Mouse (Mus musculus): Measurements from ENCODE around the gene Hyal5. TPM values are rescaled to one million over a fixed set of nuclear protein-coding genes. Genes with fewer than 3 reads are reported as not detected.

Gene Hyal5
- not detected for polyA plus RNA-seq (2017; shearing (Covaris generic))

DNA sequence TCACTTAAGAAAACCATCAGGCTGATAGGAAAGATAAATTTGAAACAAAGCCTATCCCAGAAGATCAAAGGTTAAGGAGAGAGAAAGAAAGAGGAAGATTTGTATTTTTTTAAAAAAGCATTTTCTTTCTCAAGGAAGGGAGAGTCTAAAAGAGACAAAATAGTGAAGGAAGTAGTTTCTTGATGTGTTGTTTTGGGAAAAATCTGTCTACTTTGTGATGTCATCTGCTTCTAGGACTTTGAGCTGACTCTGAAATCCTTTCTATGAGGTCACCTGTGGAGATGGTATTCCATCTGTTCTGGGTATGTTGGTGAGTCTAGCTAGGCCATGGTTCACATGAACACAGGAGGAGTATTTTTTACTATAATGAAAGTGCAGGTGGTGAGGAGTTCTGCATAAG lies at the start of gene Hyal5:
Gene Hyal5 (plus strand): TSS at position 301 of the 400 bp plus-strand sequence.
- no peak for ATAC-seq

DNA sequence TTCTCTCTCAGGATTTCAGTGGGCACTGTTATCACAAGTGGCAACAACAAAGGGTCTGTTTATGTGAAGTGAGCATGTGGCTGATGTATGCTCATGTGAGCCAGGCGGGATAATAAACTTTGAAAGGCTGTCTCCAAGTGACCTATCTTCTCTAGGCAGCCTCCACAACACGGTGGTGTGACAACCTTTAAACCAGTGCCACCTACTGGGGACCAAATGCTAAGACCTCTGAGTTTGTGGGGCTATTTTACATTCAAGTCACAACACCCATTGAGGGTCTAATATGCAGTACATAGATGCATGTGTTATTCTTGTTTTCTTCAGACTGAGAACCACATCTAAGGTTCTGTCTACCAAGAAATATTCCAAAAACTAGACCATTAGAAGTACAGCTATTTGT lies 35.7 kb upstream of the Hyal5 start:
- ATAC-seq = no peak

DNA sequence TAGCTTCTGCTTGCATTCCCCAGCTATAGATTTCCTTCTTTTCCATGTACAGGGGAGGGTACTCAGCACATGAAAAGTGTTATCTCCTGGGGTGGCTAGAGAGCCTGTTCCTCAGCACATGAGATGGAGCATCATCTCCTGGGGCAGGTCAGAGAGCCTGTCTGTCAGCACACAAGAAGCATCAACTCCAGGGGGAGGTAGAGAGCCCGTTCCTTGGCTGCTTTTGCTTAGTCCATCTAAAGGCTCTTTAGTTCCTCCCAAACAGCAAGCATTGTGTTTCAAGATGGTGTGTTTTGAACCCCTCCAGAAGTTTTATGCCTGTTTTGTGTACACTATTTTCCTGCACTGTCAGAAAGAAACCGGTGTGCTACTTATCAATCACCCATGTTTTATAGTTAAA lies 2.5 kb downstream of the Hyal5 start:
- ATAC-seq = no peak

DNA sequence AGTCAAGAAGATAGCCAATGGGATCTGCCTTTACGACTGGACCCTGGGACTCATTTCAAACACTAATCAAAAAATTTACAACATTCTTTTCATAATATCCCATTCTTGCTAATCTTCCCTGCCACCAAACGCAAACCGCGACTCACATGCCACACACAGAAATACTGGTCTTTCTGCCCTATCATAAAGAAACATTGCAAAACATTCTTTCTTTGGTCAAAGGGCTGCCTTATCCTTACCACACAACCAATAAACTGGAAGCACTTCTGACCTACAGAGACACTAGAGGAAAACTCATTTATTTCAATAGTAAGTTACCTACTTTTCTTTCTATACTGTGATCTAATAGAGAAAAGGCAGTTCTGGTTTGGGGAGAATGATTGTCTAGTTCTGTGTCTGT lies 5.9 kb downstream of the Hyal5 start:
- no peak for ATAC-seq

DNA sequence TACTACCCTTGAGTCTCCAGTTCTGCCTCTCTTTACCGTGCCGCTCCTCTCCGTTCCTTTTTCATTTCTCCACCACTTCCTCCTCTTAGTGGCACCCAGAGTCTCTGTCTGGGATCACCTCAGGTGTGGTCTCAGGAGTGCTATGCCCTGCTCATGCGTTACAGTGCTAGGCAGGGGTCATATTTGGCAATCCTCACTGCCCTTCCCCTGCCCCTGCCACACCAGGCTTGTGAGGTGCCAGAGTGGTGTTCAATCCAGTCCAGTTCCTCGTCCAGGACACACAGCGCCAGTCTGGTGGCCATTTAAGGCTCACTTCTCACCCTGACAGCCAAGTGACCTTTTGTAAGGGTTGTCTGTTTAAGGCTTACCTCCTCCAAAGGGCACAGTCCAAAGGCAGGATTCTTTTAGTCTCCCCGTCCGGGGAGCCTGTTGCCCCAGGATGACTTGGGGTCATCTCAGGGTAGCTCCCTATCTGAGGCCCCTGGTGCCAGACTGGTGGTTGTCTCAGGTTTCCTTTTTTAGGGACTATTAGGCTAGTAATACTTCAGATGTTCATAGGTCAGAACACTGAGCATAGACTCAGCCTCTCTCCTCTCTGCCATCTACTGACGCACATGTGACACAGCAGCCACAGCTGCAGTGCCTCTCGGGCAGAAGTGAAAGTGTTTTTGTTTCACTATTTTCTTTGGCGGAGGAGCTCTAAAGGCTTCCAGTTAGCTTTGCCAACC lies 36.5 kb downstream of the Hyal5 start:
- peak; percentile 61 for ATAC-seq

DNA sequence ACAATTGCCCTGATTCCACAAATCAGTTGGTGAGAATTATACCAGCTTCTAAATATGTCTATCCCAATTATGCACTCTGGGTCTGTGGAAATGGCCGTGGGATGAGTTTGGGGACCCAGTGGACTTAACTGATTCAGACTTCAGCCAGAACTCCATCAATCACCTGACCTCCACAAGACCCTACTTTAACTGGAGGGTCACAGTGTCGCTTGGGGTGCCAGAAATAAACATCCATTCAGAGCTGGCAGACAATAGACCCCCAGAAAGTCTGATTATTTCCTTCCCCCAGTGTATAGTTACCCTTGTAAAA lies 37.0 kb downstream of the Hyal5 start:
- peak; percentile 28 for ATAC-seq

DNA sequence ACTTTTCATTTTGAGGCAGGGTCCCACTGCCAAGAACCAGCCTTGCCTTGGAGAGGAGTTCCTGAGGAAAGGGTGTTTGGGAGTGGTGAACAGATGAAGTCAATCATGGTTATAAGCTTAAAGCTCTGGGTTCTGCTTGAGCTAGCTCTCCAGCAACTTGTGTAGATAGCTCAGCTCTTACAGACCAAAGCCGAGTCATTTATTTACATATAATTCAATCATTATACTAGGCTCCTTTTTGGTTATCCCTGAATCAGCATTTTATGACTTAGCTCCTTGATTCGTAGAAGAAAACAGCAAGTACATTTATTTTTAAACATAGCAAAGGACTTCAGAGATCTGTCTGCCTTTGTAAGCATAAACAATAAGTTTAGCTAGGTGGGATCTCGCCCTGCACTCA lies 47.3 kb downstream of the Hyal5 start:
- ATAC-seq = no peak

DNA sequence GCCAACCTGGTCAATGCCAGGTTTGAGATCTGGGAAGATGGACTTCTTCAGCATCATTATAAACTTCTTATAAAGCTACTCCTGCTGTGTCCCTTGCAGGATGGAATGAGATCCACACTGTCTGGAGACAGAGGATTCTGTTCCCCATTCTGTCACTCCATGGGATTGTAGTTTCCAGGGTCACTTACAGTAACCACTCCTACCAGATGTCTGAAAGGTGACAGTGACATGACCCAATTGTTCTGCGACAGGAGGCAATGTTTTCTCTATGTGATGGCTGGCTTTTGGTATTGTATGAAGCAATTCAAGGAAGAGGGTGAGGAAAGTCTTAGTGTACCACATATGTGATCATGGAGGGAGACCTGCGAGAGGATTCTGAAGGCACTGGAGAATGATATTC lies 50.0 kb downstream of the Hyal5 start:
- ATAC-seq = no peak

DNA sequence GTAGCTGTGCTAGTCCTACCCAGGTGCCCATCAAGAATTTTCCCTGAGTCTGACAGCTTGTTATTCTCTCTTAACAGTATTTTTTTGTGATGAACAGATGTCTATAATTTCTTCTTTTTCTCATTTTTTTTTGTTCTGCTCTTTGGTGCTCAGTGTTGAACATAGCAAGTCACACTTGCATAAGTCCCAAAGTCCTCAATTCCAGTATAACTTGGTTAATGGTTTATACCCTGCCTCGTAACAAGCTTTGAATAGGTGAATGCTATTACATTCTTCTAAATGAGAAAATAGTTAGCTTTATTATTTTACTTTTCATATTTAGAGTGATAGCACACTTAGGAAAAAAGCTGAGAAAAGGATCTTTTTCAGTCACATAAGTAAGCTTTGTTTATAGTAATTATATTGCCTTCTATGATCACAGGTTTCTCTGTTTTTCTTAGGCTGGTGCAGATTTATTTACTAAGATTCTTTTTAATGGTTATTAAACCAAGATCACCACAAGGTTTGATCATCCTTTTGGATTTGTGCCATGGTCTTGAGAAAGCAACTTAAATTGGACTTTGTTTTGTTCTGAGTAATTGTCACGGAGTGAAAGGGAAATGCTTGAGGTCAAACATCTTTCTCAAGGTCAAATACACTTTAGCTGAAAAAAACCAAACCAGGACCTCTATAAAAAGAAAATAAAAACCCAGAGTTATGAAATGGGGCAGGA lies 52.4 kb downstream of the Hyal5 start:
- no peak for ATAC-seq

DNA sequence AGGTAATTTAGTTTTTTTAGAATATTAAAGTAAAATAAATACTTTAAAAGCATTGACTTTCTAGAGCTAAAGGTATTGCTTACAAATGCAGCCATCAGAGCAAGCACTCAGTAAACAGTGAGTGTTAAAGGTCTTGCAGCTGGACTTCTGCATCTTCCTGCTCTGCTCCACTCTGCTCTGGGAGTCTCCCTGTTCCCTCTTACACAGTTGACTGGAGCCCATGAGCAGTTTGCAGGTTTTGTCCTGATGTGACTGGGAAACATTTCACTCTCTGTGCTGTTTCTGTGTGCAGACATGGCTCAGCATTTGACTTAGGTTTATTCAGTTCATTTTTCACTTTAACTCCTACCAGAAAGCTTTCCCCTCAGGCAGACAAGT lies 52.9 kb downstream of the Hyal5 start:
- ATAC-seq = no peak

DNA sequence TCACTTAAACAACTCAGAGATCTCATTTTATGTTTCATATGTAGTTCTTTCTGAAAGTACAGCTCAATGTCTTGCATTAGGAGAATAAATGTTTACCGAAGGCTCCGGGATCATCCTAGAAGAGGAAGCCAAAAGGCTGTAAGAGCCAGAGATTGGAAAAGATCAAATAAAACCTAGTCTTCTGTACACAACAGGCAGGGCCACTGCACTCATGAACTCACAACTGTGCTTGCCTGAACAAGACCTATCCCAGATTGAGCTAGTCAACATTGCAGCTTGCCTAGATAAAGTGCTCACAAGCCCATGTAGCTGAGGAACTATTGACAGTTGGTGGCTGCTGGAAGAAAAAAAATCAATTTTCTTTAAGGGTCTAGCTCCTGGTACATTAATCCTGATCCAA lies 55.8 kb downstream of the Hyal5 start:
- ATAC-seq = no peak

DNA sequence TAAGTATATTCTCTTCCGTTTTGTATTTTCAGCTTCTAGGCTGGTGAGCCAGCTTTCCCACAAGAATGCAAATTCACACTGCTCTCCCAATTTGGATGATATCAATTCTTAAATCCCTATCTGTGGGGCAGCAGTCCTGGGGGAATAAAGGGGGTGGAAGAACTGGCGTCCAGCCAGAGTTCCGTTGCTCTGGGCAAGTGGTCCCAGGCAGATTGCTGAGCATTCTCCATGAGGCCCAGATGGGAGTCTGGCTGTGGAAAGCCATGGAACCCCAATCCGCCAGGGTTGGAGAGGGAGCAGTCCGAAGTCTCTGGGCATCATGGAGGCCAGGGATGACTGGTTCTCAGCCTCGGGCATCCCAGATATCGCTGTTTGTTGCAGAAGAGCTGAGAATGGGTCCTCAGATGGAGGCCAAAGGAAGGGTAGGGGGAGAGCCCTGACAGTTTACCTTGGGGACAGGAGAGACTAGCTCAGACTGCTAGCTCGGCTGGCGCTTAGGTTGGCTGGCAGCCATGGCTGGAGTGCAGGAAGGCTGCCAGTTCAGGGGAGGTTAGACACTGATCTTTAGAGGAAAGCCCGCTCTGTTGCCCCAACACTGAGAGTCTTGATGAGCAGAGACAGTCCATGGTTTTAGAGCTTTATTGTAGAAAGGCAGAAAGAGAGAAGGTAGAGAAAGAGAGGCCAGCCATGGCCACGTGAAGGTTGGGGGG lies 67.4 kb downstream of the Hyal5 start:
- no peak for ATAC-seq

Other genes starting within 250 kb of the Hyal5 start
- 10 to 100 TPM; 10.1 to 17.0 (median 14.7) TPM for gene Wasl, start 193.0 kb upstream of the Hyal5 start, polyA plus RNA-seq (2017; shearing (Covaris generic))
- gene Hyal6, start 124.8 kb upstream of the Hyal5 start, polyA plus RNA-seq (2017; shearing (Covaris generic)) = not detected
- not detected for gene Hyal4, start 109.7 kb upstream of the Hyal5 start, polyA plus RNA-seq (2017; shearing (Covaris generic))
- gene Spam1, start 66.8 kb upstream of the Hyal5 start, polyA plus RNA-seq (2017; shearing (Covaris generic)) = under 1 TPM in 1 of 3 experiments, not detected in 2; 0.35 TPM
- gene Tmem229a, start 98.3 kb downstream of the Hyal5 start, polyA plus RNA-seq (2017; shearing (Covaris generic)) = under 1 TPM in 1 of 3 experiments, not detected in 2; 0.19 TPM